Mouse (Mus musculus): ENCODE measurements around the gene Ptp4a2. TPM values are rescaled to one million over a fixed set of nuclear protein-coding genes. Genes with fewer than 3 reads are reported as not detected.

The Ptp4a2 gene
- polyA plus RNA-seq, 1 experiment from 2014 or later, result 198 TPM

- H3K9me3 ChIP-seq (ENCODE audit: low read length), result no peaks in the 10 kb centered on the region
- peak overlapping the region; percentile 89 for H3K27ac ChIP-seq (ENCODE audit: low read depth)
- H3K4me3 ChIP-seq (ENCODE audit: low read depth, low read length), result peak overlapping the region; percentile 47
- H3K27me3 ChIP-seq (ENCODE audit: insufficient read depth, low read length), result no peaks in the 10 kb centered on the region
- peak overlapping the region; percentile 77 for H3K4me2 ChIP-seq (ENCODE audit: low read depth, low read length)
- H3K9ac ChIP-seq (replicated peaks), result peak overlapping the region; percentile 64
- no peak for ATAC-seq
- H3K4me1 ChIP-seq (ENCODE audit: insufficient read depth), result peaks cover 26% of the 10 kb centered on the region
- WGBS (ENCODE audit: insufficient replicate concordance), result 48% methylated on average over 14 of the region's 14 CpGs
- no peak for DNase-seq
- no peaks in the 10 kb centered on the region for H3K36me3 ChIP-seq (replicated peaks; ENCODE audit: insufficient read depth, low read length)
- TF ChIP-seq EP300 (IDR thresholded peaks at IDR 0.05; ENCODE audit: low read depth) (no peak), CTCF (IDR thresholded peaks at IDR 0.05; ENCODE audit: low read depth) (no peak)
These were observed 818 bp downstream of the Ptp4a2 start for GRCm38 (mm10) chr4:129811605-129812468.

- no peak for TF ChIP-seq EP300 (IDR thresholded peaks at IDR 0.05; ENCODE audit: low read depth)
- no peak for TF ChIP-seq CTCF (IDR thresholded peaks at IDR 0.05; ENCODE audit: low read depth)
- Histone ChIP-seq H3K9ac (replicated peaks) (no peak overlapping the region), H3K27me3 (ENCODE audit: insufficient read depth, low read length) (no peaks in the 10 kb centered on the region), H3K4me3 (ENCODE audit: low read depth, low read length) (no peak overlapping the region), H3K4me2 (ENCODE audit: low read depth, low read length) (no peak overlapping the region), H3K27ac (ENCODE audit: low read depth) (peak overlapping the region; percentile 39; the same call in 1 of the 2 replicates), H3K9me3 (ENCODE audit: low read length) (no peaks in the 10 kb centered on the region), H3K4me1 (ENCODE audit: insufficient read depth) (peaks cover 27% of the 10 kb centered on the region), H3K36me3 (replicated peaks; ENCODE audit: insufficient read depth, low read length) (no peaks in the 10 kb centered on the region)
- DNase-seq (no peak), ATAC-seq (no peak)
- WGBS (ENCODE audit: insufficient replicate concordance), result 82% methylated on average over 6 of the region's 6 CpGs
These were observed 6.6 kb downstream of the Ptp4a2 start for GRCm38 (mm10) chr4:129817591-129817990.

DNA sequence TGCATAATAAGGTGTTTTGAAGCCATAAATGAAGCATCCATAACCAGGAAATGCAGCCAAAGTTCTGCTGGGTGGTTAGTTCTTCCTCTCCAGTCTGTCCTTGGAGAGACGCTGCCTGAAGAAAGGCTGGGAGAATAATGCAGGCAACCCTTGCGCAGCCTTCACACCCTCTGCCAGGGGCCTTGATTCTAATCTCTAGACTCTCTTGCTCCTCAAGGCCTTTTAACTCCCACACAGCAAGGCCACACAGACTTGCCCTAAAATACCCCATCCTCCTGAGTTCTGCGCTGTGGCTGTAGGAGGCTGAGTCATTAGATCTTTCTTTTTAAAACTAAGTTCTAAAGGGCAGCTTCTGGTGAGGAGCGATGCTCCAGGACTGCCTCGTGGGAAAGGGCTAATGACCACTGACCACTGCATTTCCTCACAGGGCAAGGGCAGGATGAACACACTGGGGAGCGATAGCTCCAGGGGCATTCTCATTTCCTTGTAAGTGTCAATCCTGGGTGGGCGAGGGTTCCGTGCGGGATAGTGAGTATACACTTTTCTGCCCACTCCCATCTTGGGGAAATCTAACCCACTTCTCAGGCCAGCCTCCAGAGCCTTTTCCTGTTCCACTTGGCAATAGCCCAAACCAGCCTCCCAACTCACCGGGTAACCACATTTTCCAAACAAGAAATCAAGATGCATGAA lies 7.6 kb downstream of the Ptp4a2 start:
- H3K4me1 ChIP-seq (ENCODE audit: insufficient read depth), result peaks cover 36% of the 10 kb centered on the region
- no peaks in the 10 kb centered on the region for H3K27me3 ChIP-seq (ENCODE audit: insufficient read depth, low read length)
- H3K9ac ChIP-seq (replicated peaks), result no peak overlapping the region; the same call in 1 of the 2 replicates
- peak overlapping the region; percentile 81; the same call in 1 of the 2 replicates for H3K4me2 ChIP-seq (ENCODE audit: low read depth, low read length)
- no peak for ATAC-seq
- no peak for DNase-seq
- WGBS (ENCODE audit: insufficient replicate concordance), result 59% methylated on average over 10 of the region's 10 CpGs
- no peak for TF ChIP-seq CTCF (IDR thresholded peaks at IDR 0.05; ENCODE audit: low read depth)
- no peak for TF ChIP-seq EP300 (IDR thresholded peaks at IDR 0.05; ENCODE audit: low read depth)
- H3K36me3 ChIP-seq (replicated peaks; ENCODE audit: insufficient read depth, low read length), result peaks cover 5% of the 10 kb centered on the region; the same call in 1 of the 2 replicates
- no peaks in the 10 kb centered on the region for H3K9me3 ChIP-seq (ENCODE audit: low read length)
- no peak overlapping the region for H3K4me3 ChIP-seq (ENCODE audit: low read depth, low read length)
- peak overlapping the region; percentile 97 for H3K27ac ChIP-seq (ENCODE audit: low read depth)

DNA sequence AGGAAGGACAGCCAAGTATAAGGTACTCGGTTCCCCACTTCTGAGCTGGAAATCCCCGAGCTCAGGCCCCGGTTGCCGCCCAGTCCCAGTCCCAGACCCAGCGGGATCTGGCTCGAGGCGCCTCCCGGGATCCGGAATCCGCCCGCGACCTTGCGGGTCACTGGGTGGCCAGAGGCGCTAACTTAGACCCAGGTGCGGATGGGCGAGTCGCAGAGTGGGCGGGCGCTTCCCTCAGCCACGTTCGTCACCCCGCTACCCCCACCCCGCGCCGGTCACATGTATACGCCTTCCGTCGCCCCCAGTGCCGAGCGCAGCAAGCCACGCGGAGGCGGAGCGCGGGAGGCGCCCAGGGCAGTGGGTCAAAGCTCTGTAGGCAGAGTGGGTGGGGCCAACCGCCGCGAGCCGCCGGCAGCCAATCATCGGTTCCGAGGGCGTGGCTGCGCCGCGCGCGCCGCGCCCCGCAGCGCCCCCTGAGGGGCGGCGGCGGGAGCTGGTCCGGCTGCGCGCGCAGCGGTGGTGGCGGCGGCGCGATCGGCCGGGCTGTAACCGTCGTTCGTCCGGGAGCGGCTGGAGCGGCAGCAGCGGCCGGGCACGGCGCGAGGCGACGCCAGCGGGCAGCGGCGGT lies 8.8 kb downstream of the Ptp4a2 start:
- Histone ChIP-seq H3K9me3 (ENCODE audit: low read length) (no peaks in the 10 kb centered on the region), H3K36me3 (replicated peaks; ENCODE audit: insufficient read depth, low read length) (peaks cover 5% of the 10 kb centered on the region; the same call in 1 of the 2 replicates), H3K27me3 (ENCODE audit: insufficient read depth, low read length) (no peaks in the 10 kb centered on the region), H3K9ac (replicated peaks) (peak overlapping the region; percentile 94), H3K27ac (ENCODE audit: low read depth) (peak overlapping the region; percentile 97), H3K4me2 (ENCODE audit: low read depth, low read length) (peak overlapping the region; percentile 81), H3K4me3 (ENCODE audit: low read depth, low read length) (peak overlapping the region; percentile 70), H3K4me1 (ENCODE audit: insufficient read depth) (peaks cover 44% of the 10 kb centered on the region)
- ATAC-seq (peak; percentile 93), DNase-seq (peak; percentile 98)
- TF ChIP-seq CTCF (IDR thresholded peaks at IDR 0.05; ENCODE audit: low read depth) (peak; percentile 44), EP300 (IDR thresholded peaks at IDR 0.05; ENCODE audit: low read depth) (no peak)
- under 1% methylated on average over 64 of the region's 83 CpGs for WGBS (ENCODE audit: insufficient replicate concordance)

GRCm38 (mm10) chr4:129820417-129821086 lies 9.5 kb downstream of the Ptp4a2 start:
- Histone ChIP-seq H3K4me3 (ENCODE audit: low read depth, low read length) (peak overlapping the region; percentile 70), H3K4me1 (ENCODE audit: insufficient read depth) (peaks cover 44% of the 10 kb centered on the region), H3K27ac (ENCODE audit: low read depth) (peak overlapping the region; percentile 97), H3K36me3 (replicated peaks; ENCODE audit: insufficient read depth, low read length) (peaks cover 5% of the 10 kb centered on the region; the same call in 1 of the 2 replicates), H3K9me3 (ENCODE audit: low read length) (no peaks in the 10 kb centered on the region), H3K9ac (replicated peaks) (peak overlapping the region; percentile 94), H3K27me3 (ENCODE audit: insufficient read depth, low read length) (no peaks in the 10 kb centered on the region), H3K4me2 (ENCODE audit: low read depth, low read length) (peak overlapping the region; percentile 81)
- DNase-seq (peak; percentile 87), ATAC-seq (peak; percentile 73)
- TF ChIP-seq EP300 (IDR thresholded peaks at IDR 0.05; ENCODE audit: low read depth), result no peak
- no peak; the same call in 1 of the 2 replicates for TF ChIP-seq CTCF (IDR thresholded peaks at IDR 0.05; ENCODE audit: low read depth)
- under 1% methylated on average over 37 of the region's 79 CpGs for WGBS (ENCODE audit: insufficient replicate concordance)
